Mouse (Mus musculus) left cerebral cortex, adult 8-10 months (tissue): ENCODE measurements around the gene Mcm7. TPM values are rescaled to one million over a fixed set of nuclear protein-coding genes. Genes with fewer than 3 reads are reported as not detected.

Experiments
- DNase-seq, 2 experiments: peaks; one replicate each; pipeline ENCODE4 v3.0.0; 2022; ENCODE audit warnings: low spot score in 2 of 2
- microRNA-seq, 2 experiments: library from miRNA; unstranded; fragments of <30 nt; microRNA quantifications; one replicate each; pipeline ENCODE4 v1.2.0; 2022
- total RNA-seq, 4 experiments: library from RNA; stranded (reverse); gene quantifications; 2 replicates each; pipeline ENCODE4 v1.2.4; 2022

Gene Mcm7
- total RNA-seq, 4 experiments from 2014 or later, result 15.2 to 17.9 (median 15.9) TPM

DNA sequence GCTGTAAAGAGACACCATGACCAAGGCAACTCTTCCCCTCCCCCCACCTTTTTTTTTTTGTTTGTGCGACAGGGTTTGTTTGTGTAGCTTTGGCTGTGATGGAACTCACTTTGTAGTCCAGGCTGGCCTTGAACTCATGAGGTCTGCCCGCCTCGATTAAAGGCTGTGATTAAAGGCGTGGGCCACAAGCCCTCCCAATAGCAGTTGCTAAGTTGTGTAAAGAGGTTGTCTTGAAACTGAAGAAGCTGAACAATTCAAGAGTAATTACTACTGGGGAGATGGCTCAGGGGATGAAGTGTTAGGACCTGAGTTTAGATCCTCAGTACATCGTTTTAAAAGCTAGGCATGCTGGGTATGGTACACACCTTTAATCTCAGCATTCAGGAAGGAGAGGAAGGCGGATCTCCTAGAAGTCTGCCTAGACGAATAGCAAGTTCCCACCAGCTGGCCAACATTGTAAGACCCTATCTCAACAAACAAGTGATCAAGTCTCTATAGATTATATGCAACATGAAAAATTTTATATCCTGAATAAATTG, 11.9 kb downstream of the Mcm7 start:
- DNase-seq, result no peak

DNA sequence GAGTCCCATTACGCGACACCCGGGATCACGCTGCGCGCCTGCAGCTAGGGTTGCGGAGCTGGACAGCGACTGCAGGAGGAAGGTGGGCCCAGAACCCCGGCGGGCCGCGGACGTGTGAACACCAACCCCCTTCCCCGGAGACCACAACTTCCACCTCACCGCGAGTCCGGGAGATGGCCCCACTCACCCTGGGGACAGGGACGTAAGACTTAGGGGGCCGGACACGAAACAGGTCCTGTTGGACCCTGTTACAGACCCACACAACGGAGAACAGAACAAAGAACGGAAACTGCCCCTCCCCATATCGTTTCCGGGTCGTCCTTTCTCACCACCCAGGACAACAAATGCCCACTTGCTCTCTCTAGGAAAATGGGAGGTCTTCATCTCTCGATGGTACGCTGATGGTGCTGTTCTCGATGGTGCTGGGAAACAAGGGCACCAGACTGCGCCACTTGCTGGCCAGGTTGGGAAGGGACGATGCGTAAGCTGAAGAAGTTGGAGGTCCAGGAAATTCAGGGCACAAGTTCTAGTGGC, 16.7 kb downstream of the Mcm7 start, which contains the start of gene Zfp113:
Gene Zfp113, minus strand, starts transcription at position 302 of the 534 bp plus-strand sequence.
- DNase-seq, result peak; percentile 75 to 92

DNA sequence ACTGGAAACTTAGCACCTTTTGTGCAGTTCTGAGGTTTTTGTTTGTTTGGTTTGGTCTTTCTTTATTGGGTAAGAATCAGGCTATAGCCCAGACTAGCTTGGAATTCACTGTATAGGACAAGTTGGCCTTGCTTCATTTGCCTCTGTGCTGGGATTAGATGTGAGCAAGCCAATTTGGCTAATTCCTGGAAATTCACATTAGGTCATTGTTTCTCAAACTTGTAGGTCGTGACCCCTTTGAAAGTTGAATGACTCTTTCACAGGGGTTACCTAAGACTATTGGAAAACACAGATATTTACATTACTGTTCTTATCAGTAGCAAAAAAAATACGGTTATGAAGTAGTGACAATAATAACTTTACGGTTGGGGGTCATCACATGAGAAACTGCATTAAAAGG, 17.8 kb downstream of the Mcm7 start:
- DNase-seq, result no peak

DNA sequence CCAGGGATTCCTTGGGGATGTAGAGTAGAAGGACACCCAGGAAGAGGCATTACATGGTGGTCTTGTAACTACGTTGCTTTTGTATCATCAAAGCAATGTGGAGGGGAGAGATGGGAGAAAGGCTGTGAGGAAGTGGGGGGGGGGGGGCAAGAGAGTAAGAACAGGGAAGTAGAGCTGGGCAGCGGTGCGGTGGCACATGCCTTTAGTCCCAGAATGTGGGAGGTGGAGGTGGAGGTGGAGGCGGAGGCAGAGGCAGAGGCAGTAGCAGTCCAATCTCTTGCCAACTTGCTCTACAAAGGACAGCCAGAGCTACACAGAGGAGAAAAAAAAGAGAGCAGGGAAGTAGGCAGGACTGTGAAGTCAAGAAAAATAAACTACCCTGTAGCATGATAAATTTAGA, 33.6 kb downstream of the Mcm7 start:
- DNase-seq, result no peak

DNA sequence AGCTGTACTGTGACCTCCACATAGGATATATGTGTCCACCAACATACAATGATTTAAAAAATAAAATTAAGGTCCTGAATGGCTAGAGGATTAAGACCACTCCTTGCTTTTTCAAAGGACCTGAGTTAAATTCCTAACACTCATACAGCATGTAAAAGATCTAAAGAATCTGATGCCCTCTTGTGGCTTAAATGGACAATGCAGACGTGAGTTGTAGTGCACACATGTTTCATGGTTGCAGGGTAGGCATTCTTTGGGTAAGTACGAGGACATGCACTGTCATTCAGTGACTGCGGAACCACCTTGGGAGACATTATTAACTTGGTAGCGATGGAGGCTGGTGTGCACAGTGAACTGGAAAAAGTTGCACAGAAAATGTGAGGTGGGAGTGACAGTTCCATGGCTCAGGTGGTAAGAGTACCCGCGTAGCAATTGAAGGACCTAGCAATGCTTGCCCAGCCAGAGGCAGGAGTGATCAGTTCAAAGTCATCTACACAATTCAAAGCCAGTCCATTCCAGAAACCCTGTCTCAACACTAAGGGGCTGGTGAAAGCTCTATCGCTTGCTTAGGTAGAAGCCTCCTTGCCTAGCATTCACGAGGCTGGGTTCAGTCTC, 34.2 kb downstream of the Mcm7 start:
- no peak for DNase-seq

DNA sequence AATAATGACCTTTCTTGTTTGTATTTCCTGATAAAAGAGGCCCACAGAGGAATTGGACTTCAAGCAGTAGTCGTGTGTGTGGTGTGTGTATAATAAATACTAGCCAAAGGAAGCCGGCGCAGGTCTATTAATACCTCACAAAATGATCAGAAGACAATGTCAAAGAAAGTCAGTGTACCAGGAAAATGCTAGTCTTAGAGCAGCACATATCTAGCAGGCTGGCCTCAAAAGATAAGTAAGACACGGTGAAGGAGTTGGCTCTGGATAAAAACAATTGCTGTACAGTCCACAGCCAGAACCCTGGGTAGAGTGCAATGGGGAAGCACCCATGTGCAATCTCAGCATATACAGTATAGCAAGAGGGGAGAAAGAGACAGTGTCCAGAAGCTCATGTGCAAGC, 35.0 kb downstream of the Mcm7 start:
- no peak for DNase-seq

DNA sequence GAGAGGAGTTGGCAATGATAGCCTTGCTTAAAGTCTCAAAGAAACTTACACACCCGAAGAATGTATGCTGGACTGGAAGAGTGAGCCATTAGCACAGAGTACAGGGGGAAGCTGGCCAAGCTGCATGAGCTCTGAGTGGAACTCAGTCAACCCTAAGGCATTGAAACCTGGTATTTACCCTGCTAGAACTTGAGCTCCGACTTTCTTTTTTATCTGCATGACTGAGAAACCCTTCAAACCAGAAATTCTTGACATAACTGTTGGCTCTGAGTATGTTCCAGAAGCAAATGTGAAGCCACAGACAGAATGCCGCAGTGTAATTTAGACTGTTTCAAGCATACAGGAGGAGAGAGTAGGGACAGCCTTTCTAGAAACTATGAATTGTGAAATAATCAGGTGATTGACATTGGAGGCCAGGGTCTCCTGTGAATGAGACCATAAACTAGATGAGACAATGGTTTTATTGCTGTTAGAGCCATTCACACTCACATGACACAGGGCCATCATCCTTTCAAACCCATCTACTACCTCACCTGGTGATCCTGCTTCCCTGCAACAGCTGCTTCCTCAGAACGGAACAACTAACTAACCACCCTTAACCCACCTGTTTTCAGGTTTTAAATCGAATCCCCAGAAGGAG, 39.7 kb downstream of the Mcm7 start:
- no peak for DNase-seq

DNA sequence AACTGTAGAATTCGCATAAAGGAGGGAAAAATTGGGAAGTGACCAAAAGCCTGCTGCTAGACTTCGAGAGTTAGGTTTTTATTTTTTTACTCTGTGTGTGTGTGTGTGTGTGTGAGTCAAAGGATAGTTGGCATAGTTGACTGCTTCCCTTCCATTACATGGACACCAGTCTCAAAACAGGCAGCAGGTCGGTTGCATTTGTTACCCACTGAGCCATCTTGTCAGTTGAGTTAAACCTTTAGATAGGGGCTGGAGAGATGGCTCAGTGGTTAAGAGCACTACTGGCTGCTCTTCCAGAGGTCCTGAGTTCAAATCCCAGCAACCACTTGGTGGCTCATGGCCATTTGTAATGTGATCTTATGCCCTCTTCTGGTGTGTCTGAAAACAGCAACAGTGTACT, 54.2 kb downstream of the Mcm7 start:
- no peak for DNase-seq

DNA sequence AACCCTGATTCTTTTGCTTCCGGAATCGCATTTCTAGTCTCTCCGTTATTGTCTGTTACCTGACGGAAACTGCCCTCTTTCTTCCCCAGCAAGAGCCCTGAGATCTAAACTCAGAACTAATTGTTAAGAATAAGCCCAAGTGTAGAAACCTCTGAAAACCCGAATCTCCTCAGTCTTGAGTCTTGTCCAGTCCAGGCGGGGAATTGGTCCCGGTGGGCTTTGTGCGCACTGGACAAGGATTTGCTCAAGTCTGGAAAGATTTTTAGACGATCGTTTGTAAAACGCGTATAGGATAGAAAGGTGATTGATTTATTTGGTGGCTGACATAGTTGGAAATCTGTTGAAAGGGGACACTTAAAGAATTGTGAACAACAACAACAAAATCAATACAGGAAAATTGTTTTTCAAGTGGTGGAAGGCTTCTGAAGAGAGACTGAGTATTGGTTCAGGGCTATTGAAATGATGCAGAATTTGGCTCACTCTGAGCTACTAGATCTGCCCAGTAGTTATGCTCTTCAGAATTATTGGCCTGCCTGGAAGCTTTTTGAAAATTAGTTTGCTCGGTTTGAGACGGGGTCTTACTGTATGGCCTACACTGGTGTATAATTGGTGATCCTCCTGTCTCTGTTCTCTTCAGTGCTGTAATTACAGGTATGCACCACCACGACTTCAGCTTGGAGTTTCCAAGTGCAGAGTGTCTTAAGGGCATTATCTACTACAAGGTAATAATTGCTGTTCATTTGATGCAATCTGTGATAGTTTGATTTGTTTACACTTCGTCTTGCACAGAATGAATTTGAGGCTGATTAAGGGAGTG, 54.8 kb downstream of the Mcm7 start:
- DNase-seq, result no peak

DNA sequence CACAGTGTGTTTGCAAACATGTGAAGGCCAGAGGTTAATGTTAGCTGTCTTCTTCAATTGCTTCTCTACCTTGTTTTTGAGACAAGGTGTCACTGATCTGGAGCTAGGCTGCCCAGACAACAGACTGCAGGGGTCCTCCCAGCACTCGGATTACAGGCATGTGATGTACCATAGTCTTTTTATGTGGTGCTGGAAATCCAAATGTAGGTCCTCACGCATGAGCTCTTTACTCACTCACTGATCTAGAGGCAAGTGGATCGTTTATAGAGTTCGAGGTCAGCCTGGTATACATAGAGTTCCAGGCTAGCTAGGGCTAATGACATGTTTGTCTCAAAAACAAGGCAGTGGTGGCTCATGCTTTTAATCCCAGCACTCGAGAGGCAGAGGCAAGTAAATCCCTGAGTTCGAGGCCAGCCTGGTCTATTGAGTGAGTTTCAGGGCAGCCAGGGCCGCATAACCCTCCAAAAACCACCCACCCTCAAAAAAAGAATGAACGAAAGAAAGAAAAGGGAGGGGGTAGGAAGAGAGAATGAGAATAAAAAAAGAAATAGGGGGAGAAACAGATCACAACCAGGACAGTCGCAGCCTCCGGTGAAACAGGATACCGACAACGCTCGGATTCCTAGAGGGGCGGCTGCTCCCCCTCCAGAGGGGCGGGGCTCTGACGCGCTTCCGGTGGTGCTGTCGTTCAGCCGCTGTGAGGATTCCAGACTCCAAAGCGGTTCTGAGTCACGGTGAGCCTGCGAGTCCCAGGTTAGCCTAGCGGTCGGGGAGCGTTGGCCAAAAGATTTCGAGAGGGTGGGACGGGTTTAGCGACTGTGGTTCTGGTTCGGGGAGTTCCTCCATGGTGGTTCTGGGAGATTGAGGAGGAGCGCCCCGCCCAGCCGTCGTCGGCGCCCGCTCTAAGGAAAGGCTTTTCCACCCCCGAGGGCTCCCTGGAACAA, 55.7 kb downstream of the Mcm7 start, which contains the start of gene Zscan21:
Gene Zscan21, plus strand, starts transcription at position 649 of the 944 bp plus-strand sequence.
- peak; percentile 80 to 81 for DNase-seq

Small RNA genes within 50 kb of the gene (microRNA-seq; reads per million reads assigned to microRNA genes)
- gene Mir106b, result 373 to 412 reads per million in 2 experiments
- 50.5 to 52.9 reads per million in 2 experiments for gene Mir25
- 1,448 to 1,450 reads per million in 2 experiments for gene Mir93

Other genes starting within 250 kb of the Mcm7 start
- 10 to 100 TPM; 22.7 to 28.6 (median 25.6) TPM for gene Gjc3, start 209.3 kb downstream of the Mcm7 start, total RNA-seq
- not detected for gene Azgp1, start 190.9 kb downstream of the Mcm7 start, total RNA-seq
- not detected for gene Smok3a, start 151.2 kb downstream of the Mcm7 start, total RNA-seq
- not detected for gene Smok3b, start 151.0 kb downstream of the Mcm7 start, total RNA-seq
- gene Smok3c, start 119.2 kb downstream of the Mcm7 start, total RNA-seq, result not detected
- 10 to 100 TPM; 39.6 to 44.7 (median 42.9) TPM for gene Zkscan1, start 87.3 kb downstream of the Mcm7 start, total RNA-seq
- gene Zscan21, start 55.5 kb downstream of the Mcm7 start, total RNA-seq, result 10 to 100 TPM; 15.9 to 17.8 (median 16.3) TPM
- gene Zfp113, start 16.7 kb downstream of the Mcm7 start, total RNA-seq, result 10 to 100 TPM; 11.6 to 14.0 (median 13.4) TPM
- 100 to 1,000 TPM; 133 to 147 (median 144) TPM for gene Cops6, start 11.4 kb downstream of the Mcm7 start, total RNA-seq
- gene Ap4m1, start 420 bp downstream of the Mcm7 start, total RNA-seq, result 10 to 100 TPM; 21.6 to 28.1 (median 24.0) TPM
- 10 to 100 TPM; 34.6 to 42.1 (median 38.8) TPM for gene Taf6, start 15.0 kb upstream of the Mcm7 start, total RNA-seq
- gene Cnpy4, start 15.1 kb upstream of the Mcm7 start, total RNA-seq, result 10 to 100 TPM; 11.7 to 14.7 (median 12.5) TPM
- gene Mblac1, start 21.9 kb upstream of the Mcm7 start, total RNA-seq, result 1 to 10 TPM; 7.4 to 9.1 (median 8.5) TPM
- under 1 TPM in 3 of 4 experiments, not detected in 1; 0.19 to 0.23 (median 0.22) TPM for gene Nxpe5, start 53.5 kb upstream of the Mcm7 start, total RNA-seq
- 10 to 100 TPM; 50.8 to 61.6 (median 55.1) TPM for gene Lamtor4, start 83.1 kb upstream of the Mcm7 start, total RNA-seq
- 10 to 100 TPM; 60.5 to 70.0 (median 66.1) TPM for gene BC037034, start 91.6 kb upstream of the Mcm7 start, total RNA-seq
- gene Gal3st4, start 100.4 kb upstream of the Mcm7 start, total RNA-seq, result 1 to 10 TPM; 2.8 to 5.2 (median 3.9) TPM
- gene Gm43720, start 107.5 kb upstream of the Mcm7 start, total RNA-seq, result not detected
- gene Gpc2, start 107.6 kb upstream of the Mcm7 start, total RNA-seq, result 1 to 10 TPM in 3 of 4 experiments, under 1 TPM in 1; 0.94 to 1.7 (median 1.3) TPM
- gene Stag3, start 107.8 kb upstream of the Mcm7 start, total RNA-seq, result 1 to 10 TPM in 2 of 4 experiments, under 1 TPM in 2; 0.36 to 1.2 (median 0.89) TPM
- 1 to 10 TPM in 1 of 4 experiments, under 1 TPM in 3; 0.34 to 1.1 (median 0.59) TPM for gene Pvrig, start 169.5 kb upstream of the Mcm7 start, total RNA-seq